Mouse (Mus musculus) kidney, postnatal 0 days (tissue): ENCODE measurements around the gene Gsn. TPM values are rescaled to one million over a fixed set of nuclear protein-coding genes. Genes with fewer than 3 reads are reported as not detected.
A peak's percentile ranks its signal among the peaks of the same experiment; 100 is the strongest.

ENCODE experiments used
- ATAC-seq: fragments of 200-750 bp; cut with Nextera tagmentation; replicated peaks from 2 replicates; pipeline ENCODE4 v1.8.0; 2017; ENCODE audit warnings: low read depth, moderate number of reproducible peaks, moderate TSS enrichment, moderate library complexity; ENCODE audit not compliant: low FRiP score
- DNase-seq: peaks from one replicate; pipeline ENCODE4 v3.0.0-alpha.2; 2016; ENCODE audit warnings: low spot score
- H3K27ac ChIP-seq: fragments of 300-500 bp; sonication (generic); 2 replicates; pipeline ENCODE4 v1.5.1; 2014; ENCODE audit warnings: mild to moderate bottlenecking
- H3K27me3 ChIP-seq: fragments of 300-500 bp; sonication (generic); 2 replicates; pipeline ENCODE4 v1.6.1; 2014; ENCODE audit warnings: low read length, mixed read lengths; ENCODE audit not compliant: insufficient read depth
- H3K36me3 ChIP-seq: fragments of 300-500 bp; sonication (generic); 2 replicates; pipeline ENCODE4 v1.6.1; 2014; ENCODE audit warnings: low read length, mixed read lengths; ENCODE audit not compliant: insufficient read depth
- H3K4me1 ChIP-seq: fragments of 300-500 bp; sonication (generic); replicated peaks from 2 replicates; pipeline ENCODE4 v1.6.1; 2014; ENCODE audit warnings: antibody characterized with exemption, low read length, mixed read lengths; ENCODE audit not compliant: insufficient read depth
- H3K4me2 ChIP-seq: fragments of 300-500 bp; sonication (generic); 2 replicates; pipeline ENCODE4 v1.6.1; 2014; ENCODE audit warnings: mild to moderate bottlenecking, low read length, moderate library complexity, mixed read lengths
- H3K4me3 ChIP-seq: fragments of 300-500 bp; sonication (generic); replicated peaks from 2 replicates; pipeline ENCODE4 v1.5.1; 2014; ENCODE audit warnings: low read depth, low read length
- H3K9ac ChIP-seq: fragments of 300-500 bp; sonication (generic); 2 replicates; pipeline ENCODE4 v1.6.1; 2014; ENCODE audit warnings: low read depth, low read length
- H3K9me3 ChIP-seq: fragments of 300-500 bp; sonication (generic); replicated peaks from 2 replicates; pipeline ENCODE4 v1.6.1; 2016; ENCODE audit warnings: low read length, inconsistent platforms, mixed read lengths
- CTCF ChIP-seq: IDR thresholded peaks from 2 replicates; pipeline ENCODE4 v1.5.1; 2016; ENCODE audit warnings: antibody characterized with exemption, low read depth, mild to moderate bottlenecking, moderate library complexity
- WGBS: fragments of 180-500 bp; shearing (Covaris S2); extraction: QIAGEN DNeasy Blood & Tissue Kit; methylation state at CpG from one replicate; pipeline ENCODE4 v1.1.7; 2014; 5-methylcytosine and 5-hydroxymethylcytosine counted together
- polyA plus RNA-seq: library from polyadenylated mRNA; unstranded; fragments of >200 nt; fragmentation: Nextera tagmentation; extraction: Ambion mirVana; gene quantifications from 2 replicates; pipeline ENCODE4 v1.2.1, GENCODE M21; 2015

Gene Gsn
- polyA plus RNA-seq, 1 experiment from 2014 or later, result 159 TPM

DNA sequence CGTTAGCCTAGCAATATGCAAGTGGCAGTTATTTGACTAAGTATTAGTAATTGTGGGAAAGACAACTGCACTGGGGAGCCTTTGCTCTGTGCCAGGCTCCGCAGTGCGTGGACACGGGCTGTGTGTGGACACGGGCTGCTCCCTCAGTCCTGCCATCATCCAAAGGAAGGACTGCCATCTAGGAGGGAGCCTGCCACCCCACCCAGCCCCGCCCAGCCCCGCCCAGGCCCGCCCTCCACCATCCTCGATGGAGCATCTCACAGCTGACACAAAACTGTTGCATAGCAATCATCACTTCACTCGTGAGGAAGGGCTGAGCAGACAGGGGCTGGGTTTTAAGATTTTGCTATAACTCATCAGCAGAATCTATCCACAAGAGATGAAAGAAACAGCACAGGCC, 69.8 kb downstream of the Gsn start:
- Histone ChIP-seq H3K27ac (no peak overlapping the region), H3K4me2 (no peak overlapping the region), H3K4me3 (no peak overlapping the region), H3K36me3 (0 out of 2 replicates have a peak, but pooled peaks cover 4% of the 10 kb centered on the region), H3K9ac (no peak overlapping the region), H3K9me3 (no peaks in the 10 kb centered on the region), H3K27me3 (no peaks in the 10 kb centered on the region), H3K4me1 (no peaks in the 10 kb centered on the region)
- no peak for DNase-seq
- TF ChIP-seq CTCF, result no peak
- 69% methylated on average over 10 of the region's 10 CpGs for WGBS
- no peak for ATAC-seq

- no peak for TF ChIP-seq CTCF
- Histone ChIP-seq H3K27ac (no peak overlapping the region), H3K4me1 (no peaks in the 10 kb centered on the region), H3K4me3 (no peak overlapping the region), H3K36me3 (no peaks in the 10 kb centered on the region), H3K9ac (no peak overlapping the region), H3K4me2 (no peak overlapping the region), H3K9me3 (no peaks in the 10 kb centered on the region), H3K27me3 (no peaks in the 10 kb centered on the region)
- WGBS, result 63% methylated on average over 1 of the region's 1 CpGs
- ATAC-seq (no peak), DNase-seq (no peak)
Observed at GRCm38 (mm10) chr2:35326931-35327330, 70.8 kb downstream of the Gsn start.

DNA sequence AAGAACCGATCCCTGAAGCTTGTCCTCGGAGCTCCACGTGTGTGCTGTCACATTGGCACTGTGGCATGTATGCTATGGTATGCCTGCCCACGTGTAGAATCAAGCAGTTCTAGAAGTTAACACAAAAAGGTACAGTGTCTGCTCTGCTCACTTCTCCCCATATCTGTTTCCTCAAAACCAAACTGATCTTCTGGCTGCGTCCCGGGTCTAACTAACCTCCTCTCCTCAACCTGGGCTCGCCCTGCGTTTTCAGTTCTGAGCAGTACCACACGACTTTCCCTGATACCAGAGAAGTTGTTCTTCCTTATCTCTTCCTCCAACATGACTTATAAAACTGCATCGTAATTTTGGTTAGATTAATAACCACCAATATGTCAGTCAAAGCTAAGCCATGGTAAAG, 71.4 kb downstream of the Gsn start:
- Histone ChIP-seq H3K9ac (no peak overlapping the region), H3K9me3 (no peaks in the 10 kb centered on the region), H3K4me3 (no peak overlapping the region), H3K27me3 (no peaks in the 10 kb centered on the region), H3K27ac (0 out of 2 replicates have a peak overlapping the region, but pooled peaks have one; percentile 36), H3K4me1 (no peaks in the 10 kb centered on the region), H3K4me2 (0 out of 2 replicates have a peak overlapping the region, but pooled peaks have one; percentile 7), H3K36me3 (no peaks in the 10 kb centered on the region)
- no peak for ATAC-seq
- TF ChIP-seq CTCF, result no peak
- DNase-seq, result no peak
- WGBS, result 62% methylated on average over 10 of the region's 10 CpGs

DNA sequence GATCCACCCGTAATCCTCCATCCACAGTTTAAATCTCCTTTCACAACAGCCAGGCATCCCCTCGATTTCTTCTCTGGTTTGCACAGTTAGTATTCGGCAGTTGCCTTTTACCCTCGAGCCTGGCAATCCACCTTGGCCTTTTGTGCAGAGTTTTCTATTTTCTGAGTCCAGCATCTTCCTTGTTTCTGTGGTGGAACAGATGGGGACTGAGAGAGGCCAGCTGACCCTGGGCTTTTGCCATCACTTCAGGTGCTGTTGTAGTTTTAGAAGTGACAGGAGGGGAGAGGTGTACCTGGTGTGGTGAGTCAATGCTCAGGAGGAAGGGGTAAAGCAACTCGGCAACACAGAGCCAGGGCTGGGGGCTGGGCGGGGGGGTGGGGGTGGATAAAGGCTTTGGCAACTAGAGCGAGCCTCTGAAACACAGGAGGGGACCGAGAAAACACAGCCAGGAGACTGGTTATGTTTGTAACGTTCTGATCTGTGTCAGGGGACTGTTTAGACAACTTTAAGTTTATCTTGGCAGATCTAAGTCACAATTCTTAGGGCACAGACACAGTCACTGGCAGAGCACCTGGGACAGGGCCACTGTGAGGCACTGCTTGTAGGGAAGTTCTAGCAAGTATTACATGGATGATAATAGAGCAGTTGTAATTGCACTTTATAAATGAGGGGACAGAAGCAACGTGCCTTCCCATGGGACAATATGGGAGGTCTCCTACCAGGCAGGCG, 72.0 kb downstream of the Gsn start:
- ATAC-seq, result no peak
- Histone ChIP-seq H3K27ac (no peak overlapping the region), H3K4me3 (no peak overlapping the region), H3K9ac (no peak overlapping the region), H3K4me1 (no peaks in the 10 kb centered on the region), H3K4me2 (no peak overlapping the region), H3K36me3 (no peaks in the 10 kb centered on the region), H3K27me3 (no peaks in the 10 kb centered on the region), H3K9me3 (no peaks in the 10 kb centered on the region)
- TF ChIP-seq CTCF, result no peak
- WGBS, result 51% methylated on average over 11 of the region's 11 CpGs
- DNase-seq, result no peak

GRCm38 (mm10) chr2:35329061-35329460, 72.9 kb downstream of the Gsn start:
- no peak overlapping the region for H3K4me2 ChIP-seq
- ATAC-seq (no peak), DNase-seq (no peak)
- H3K4me3 ChIP-seq, result no peak overlapping the region
- no peaks in the 10 kb centered on the region for H3K27me3 ChIP-seq
- H3K9ac ChIP-seq, result no peak overlapping the region
- no peaks in the 10 kb centered on the region for H3K36me3 ChIP-seq
- no peaks in the 10 kb centered on the region for H3K9me3 ChIP-seq
- no peak overlapping the region for H3K27ac ChIP-seq
- TF ChIP-seq CTCF, result no peak
- 81% methylated on average over 2 of the region's 2 CpGs for WGBS
- H3K4me1 ChIP-seq, result no peaks in the 10 kb centered on the region

DNA sequence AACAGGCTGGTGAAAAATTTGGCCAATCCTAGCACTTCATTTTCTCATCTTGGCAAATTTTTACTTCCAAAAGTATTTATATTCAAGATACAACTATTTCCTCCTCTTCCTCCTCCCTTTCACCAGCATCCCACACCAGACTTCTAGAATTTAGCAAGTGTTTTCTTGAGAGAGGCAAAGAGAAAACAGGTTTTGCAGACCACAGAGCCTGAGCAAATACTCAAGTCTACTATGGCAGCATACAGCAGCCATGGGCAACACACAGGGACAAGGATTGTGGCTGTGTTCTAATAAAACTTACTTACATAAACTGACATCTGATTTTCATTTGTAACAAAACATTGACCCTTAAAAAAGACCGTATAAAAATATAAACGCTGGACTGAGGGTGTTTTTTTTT, 75.0 kb downstream of the Gsn start:
- no peak overlapping the region for H3K4me2 ChIP-seq
- no peak overlapping the region for H3K27ac ChIP-seq
- H3K9ac ChIP-seq, result no peak overlapping the region
- H3K9me3 ChIP-seq, result no peaks in the 10 kb centered on the region
- no peak overlapping the region for H3K4me3 ChIP-seq
- no peaks in the 10 kb centered on the region for H3K4me1 ChIP-seq
- ATAC-seq, result no peak
- no peaks in the 10 kb centered on the region for H3K27me3 ChIP-seq
- 70% methylated on average over 2 of the region's 2 CpGs for WGBS
- DNase-seq, result no peak
- TF ChIP-seq CTCF, result no peak
- no peaks in the 10 kb centered on the region for H3K36me3 ChIP-seq

GRCm38 (mm10) chr2:35333670-35334069, 77.5 kb downstream of the Gsn start:
- Histone ChIP-seq H3K36me3 (no peaks in the 10 kb centered on the region), H3K27me3 (no peaks in the 10 kb centered on the region)

More at GRCm38 (mm10) chr2:35333670-35334069, 77.5 kb downstream of the Gsn start:
- TF ChIP-seq CTCF, result no peak
- Histone ChIP-seq H3K9me3 (no peaks in the 10 kb centered on the region), H3K4me3 (no peak overlapping the region), H3K4me1 (0 out of 2 replicates have a peak, but pooled peaks cover 6% of the 10 kb centered on the region), H3K4me2 (no peak overlapping the region), H3K9ac (no peak overlapping the region), H3K27ac (no peak overlapping the region)
- ATAC-seq, result no peak
- DNase-seq, result no peak
